Mouse (Mus musculus): ENCODE results near the gene Cgref1. TPM values are rescaled to one million over a fixed set of nuclear protein-coding genes. Genes with fewer than 3 reads are reported as not detected.
A peak's percentile ranks its signal among the peaks of the same experiment; 100 is the strongest.

Cgref1 gene
- total RNA-seq (2017), result not detected in 2 replicates

GRCm38 (mm10) chr5:30944956-30945781 is at the start of gene Cgref1:
Gene Cgref1, minus strand, starts transcription at chr5:30945591.
- no peak for ATAC-seq (replicated peaks in 1 of 2; ENCODE audit: insufficient read depth in 1 of 2, low FRiP score in 2 of 2, low TSS enrichment in 1 of 2, low read depth in 1 of 2, poor library complexity in 2 of 2, severe bottlenecking in 2 of 2)

- no peak for ATAC-seq (replicated peaks in 1 of 2; ENCODE audit: insufficient read depth in 1 of 2, low FRiP score in 2 of 2, low TSS enrichment in 1 of 2, low read depth in 1 of 2, poor library complexity in 2 of 2, severe bottlenecking in 2 of 2)
Measured at GRCm38 (mm10) chr5:30994074-30994473, 48.7 kb upstream of the Cgref1 start.

- ATAC-seq (replicated peaks in 1 of 2; ENCODE audit: insufficient read depth in 1 of 2, low FRiP score in 2 of 2, low TSS enrichment in 1 of 2, low read depth in 1 of 2, poor library complexity in 2 of 2, severe bottlenecking in 2 of 2), result no peak
Measured at GRCm38 (mm10) chr5:30992980-30993676, 47.7 kb upstream of the Cgref1 start.

DNA sequence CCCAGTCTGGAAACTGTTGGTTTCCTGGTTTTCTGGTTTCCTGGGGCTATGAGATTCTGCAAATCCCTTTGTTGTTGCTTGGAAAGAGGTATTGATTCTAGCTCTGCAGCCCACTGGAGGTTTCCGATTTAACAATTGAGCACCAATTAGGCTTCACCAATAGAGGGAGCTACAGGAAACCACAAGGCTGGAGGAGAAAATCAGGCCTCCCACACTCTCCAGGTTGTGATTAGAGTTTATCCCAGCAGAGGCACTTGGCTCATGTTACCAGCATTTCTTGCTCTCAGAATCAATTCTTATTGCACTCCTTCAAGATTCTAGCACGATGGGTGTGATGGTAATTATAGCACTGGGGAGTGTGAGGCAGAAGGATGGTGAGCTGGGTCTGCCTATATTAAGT is 37.0 kb upstream of the Cgref1 start:
- 0 out of 4 replicates have a peak, but pooled peaks of 1 of the 2 experiments have one; percentile 42 for ATAC-seq (replicated peaks in 1 of 2; ENCODE audit: insufficient read depth in 1 of 2, low FRiP score in 2 of 2, low TSS enrichment in 1 of 2, low read depth in 1 of 2, poor library complexity in 2 of 2, severe bottlenecking in 2 of 2)

DNA sequence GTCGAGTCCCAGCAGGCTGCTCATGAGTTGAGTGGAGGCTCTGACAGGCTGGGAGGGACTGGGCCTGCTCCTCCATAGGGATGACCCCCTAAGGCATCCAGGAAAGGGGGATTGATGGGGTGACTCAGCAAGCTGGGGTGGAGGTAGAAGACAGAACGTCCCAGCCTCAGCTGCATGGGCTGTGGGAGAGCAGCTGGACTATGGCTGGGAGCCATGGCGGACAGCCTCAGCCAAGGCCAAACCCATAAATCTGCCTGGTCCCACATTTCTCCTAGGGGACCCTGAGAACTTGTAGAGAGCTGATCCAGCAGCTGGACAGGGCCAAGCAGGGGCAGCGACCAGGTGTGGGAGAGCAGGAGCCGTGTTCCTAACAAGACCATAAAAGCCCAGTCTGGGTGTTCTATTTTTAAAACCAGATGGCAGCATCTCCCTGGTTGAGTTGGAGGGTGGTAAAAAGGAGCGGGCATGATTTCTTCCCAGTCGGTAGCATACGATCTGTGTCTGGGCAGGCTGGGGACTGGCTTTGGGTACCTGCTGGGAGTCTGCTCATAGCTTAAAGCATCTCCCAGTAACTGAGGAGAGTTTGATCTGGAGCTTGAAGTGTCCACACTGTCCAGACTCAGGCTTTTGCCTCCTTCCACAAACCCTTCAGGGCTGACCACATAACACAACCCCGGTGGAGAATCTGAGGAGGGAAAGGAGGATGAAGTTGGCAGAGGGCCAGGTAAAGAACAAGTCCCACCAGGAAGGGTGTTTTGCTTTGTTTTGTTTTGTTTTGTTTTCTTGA is 29.7 kb upstream of the Cgref1 start:
- no peak for ATAC-seq (replicated peaks in 1 of 2; ENCODE audit: insufficient read depth in 1 of 2, low FRiP score in 2 of 2, low TSS enrichment in 1 of 2, low read depth in 1 of 2, poor library complexity in 2 of 2, severe bottlenecking in 2 of 2)

DNA sequence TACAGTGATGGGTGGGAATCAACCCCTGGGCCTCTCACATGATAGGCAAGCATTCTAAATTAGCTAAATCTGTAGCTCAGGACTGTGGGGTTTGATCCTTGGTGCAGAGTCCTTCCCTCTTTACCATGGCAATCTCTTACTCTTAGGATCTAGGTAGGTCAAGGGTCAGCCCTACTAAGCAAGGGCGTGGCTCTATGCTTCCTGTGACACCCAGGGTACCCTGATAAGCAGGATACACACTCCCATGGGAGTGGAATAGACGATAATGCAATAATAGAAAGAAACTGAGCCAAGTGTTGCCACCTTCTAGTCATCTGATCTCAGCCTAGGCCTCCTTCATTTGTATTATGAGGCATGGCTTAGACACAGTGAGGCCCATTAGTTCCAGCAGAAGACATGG is 24.0 kb upstream of the Cgref1 start:
- no peak for ATAC-seq (replicated peaks in 1 of 2; ENCODE audit: insufficient read depth in 1 of 2, low FRiP score in 2 of 2, low TSS enrichment in 1 of 2, low read depth in 1 of 2, poor library complexity in 2 of 2, severe bottlenecking in 2 of 2)

- ATAC-seq (replicated peaks in 1 of 2; ENCODE audit: insufficient read depth in 1 of 2, low FRiP score in 2 of 2, low TSS enrichment in 1 of 2, low read depth in 1 of 2, poor library complexity in 2 of 2, severe bottlenecking in 2 of 2), result no peak
Measured at GRCm38 (mm10) chr5:30968416-30968815, 23.0 kb upstream of the Cgref1 start, which contains the start of gene Tcf23. Gene Tcf23, plus strand, starts transcription at chr5:30968662.

DNA sequence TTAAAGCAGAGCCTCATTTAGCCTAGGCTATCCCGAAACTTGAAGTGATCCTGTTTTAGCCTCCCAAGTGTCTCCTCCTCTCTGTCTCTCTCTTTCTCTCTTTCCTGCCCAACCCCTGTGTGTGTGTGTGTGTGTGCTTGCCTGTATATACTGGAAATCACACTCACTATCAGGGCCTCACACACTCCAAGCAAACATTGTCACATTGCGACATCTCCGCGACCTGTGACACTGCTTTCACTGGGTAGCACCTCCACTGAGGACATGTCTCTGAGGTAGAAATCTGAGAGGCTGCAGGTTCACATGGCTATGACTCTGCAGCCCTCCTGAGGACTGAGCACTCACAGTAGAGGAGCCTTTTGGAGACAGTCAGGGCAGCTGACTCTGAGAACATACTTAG is 20.8 kb upstream of the Cgref1 start:
- no peak for ATAC-seq (replicated peaks in 1 of 2; ENCODE audit: insufficient read depth in 1 of 2, low FRiP score in 2 of 2, low TSS enrichment in 1 of 2, low read depth in 1 of 2, poor library complexity in 2 of 2, severe bottlenecking in 2 of 2)

DNA sequence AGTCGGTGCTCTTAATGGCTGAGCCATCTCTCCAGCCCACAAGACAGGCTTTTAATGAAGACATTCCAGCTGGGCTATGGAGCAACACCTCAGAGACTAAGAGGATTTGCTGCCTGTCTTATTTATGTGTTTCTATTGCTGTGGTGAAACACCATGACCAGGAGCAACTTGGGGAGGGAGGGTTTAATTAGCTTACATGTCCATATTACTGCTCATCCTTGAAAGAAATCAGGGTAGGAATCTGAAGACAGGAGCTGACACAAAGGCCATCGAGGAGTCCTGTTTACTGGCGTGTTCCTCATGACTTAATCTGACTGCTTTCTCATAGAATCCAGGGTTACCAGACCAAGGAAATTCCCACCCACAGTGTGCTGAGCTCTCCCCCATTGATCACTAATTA is 18.5 kb upstream of the Cgref1 start:
- no peak for ATAC-seq (replicated peaks in 1 of 2; ENCODE audit: insufficient read depth in 1 of 2, low FRiP score in 2 of 2, low TSS enrichment in 1 of 2, low read depth in 1 of 2, poor library complexity in 2 of 2, severe bottlenecking in 2 of 2)

DNA sequence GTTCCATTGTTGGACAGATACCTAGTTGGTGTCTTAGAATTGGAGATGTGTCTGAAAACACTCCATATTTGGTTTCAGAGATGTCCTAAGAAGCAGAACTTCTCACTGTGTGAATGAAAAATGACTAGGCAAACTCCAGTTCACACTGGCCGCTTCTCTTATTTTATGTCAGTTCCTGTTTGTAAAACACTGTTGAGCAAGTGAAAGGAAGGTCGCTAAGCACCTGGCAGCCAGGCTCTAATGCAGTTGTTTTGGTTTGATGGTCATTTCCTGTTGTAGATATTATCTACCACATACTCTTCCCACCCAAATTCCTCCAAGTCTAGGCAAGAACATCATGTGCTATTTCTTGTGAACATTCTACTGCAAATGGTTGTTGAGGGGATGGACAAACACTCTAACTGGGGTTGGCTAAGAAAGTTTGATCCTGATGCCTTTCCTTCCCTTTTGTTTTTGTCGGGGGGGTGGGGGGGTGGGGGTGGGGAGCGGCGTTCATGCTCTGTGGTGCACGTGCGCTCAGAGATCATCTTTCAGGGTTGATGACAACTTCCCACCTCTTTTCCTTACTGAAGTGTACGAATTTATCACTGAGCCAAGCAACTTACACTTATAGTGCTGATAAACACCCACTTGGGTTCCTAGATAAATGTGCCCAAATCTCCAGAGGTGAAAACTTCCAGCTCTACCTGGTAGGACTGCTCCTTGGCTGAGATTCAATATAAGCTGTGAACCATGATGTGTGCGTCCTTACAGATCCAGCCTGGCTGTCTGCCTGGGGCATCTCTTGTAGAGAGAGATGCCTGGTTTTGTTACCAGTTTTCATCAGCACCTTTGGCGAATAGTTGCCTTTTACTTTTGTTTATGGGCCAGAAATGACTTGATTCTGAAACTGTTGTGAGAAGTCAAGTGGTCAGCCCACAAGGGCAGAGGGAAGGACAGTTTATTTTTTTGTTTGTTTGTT is 16.4 kb upstream of the Cgref1 start:
- peak; percentile 70 to 81 for ATAC-seq (replicated peaks in 1 of 2; ENCODE audit: insufficient read depth in 1 of 2, low FRiP score in 2 of 2, low TSS enrichment in 1 of 2, low read depth in 1 of 2, poor library complexity in 2 of 2, severe bottlenecking in 2 of 2)

DNA sequence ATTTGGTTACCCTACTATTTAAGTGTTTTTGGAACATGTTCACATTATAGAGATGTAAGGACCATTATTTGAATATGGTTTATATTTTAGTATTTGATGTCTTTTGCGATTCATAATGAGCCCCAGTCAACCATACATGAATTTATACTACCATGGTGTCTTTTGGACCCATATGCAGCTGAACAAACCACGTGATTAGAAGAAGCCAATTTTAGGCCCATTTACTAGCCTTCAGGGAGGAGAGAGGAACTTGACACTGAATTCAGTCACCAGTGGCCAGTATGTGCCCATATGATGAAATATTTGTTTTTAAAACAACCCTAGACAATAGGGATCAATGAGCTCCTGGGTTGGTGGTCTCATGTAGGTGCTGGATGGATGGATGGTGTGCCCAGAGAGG is 15.4 kb upstream of the Cgref1 start:
- ATAC-seq (replicated peaks in 1 of 2; ENCODE audit: insufficient read depth in 1 of 2, low FRiP score in 2 of 2, low TSS enrichment in 1 of 2, low read depth in 1 of 2, poor library complexity in 2 of 2, severe bottlenecking in 2 of 2), result no peak

- peak; percentile 78 to 82 for ATAC-seq (replicated peaks in 1 of 2; ENCODE audit: insufficient read depth in 1 of 2, low FRiP score in 2 of 2, low TSS enrichment in 1 of 2, low read depth in 1 of 2, poor library complexity in 2 of 2, severe bottlenecking in 2 of 2)
Measured at GRCm38 (mm10) chr5:30959966-30960501, 14.6 kb upstream of the Cgref1 start, which contains the start of gene Preb. Gene Preb, minus strand, starts transcription at chr5:30960361.

DNA sequence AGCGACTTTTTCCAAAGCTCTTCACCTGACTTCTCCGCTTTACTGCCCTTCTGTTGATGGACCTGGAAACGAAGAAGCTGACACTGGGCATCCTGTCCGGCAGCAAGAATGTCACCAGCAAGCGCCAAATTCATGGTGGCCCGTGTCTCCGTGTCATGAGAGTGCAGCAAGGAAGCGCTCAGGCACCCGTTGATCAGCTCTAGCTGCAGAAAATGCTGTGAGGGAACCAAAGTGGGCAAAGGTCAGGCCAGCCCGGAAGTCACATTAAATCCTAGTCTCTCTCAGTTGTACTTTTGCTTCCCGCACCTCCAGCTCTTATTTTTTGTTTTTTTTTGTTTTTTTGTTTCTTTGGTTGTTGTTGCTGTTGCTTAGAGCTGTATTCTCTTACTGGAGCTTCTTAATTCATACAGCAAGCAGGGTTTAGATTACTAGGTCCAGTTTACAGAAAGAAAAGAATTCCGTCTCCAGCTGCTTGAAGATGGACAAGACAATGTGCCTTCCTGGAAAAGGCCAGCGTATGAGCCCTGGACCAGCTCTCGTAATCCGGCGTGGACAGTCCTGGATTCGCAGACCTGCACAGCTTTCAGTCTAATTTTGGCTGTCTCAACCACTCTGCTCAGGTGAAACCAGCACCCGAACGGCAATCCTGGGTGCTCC is 13.9 kb upstream of the Cgref1 start:
- ATAC-seq (replicated peaks in 1 of 2; ENCODE audit: insufficient read depth in 1 of 2, low FRiP score in 2 of 2, low TSS enrichment in 1 of 2, low read depth in 1 of 2, poor library complexity in 2 of 2, severe bottlenecking in 2 of 2), result no peak

GRCm38 (mm10) chr5:30957891-30958290 is 12.5 kb upstream of the Cgref1 start:
- no peak for ATAC-seq (replicated peaks in 1 of 2; ENCODE audit: insufficient read depth in 1 of 2, low FRiP score in 2 of 2, low TSS enrichment in 1 of 2, low read depth in 1 of 2, poor library complexity in 2 of 2, severe bottlenecking in 2 of 2)

DNA sequence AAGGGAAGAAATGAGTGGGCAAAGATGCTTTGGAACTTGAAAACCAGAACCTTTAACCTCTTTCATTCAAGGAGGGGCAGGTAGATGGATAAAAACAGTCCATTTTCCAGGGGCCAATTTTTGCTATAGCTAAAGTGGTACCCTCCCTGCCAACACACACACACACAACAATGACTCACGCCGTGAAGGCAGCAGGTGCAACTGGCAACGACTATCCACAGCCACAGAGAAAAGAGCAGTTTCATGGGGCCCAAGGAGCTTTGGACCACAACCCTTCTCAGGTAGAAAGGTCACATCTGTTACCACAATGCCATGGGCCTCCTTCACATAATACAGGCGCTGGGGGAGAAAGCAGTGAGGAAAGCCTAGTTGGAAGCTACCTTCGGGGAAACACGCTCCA is 10.4 kb upstream of the Cgref1 start:
- ATAC-seq (replicated peaks in 1 of 2; ENCODE audit: insufficient read depth in 1 of 2, low FRiP score in 2 of 2, low TSS enrichment in 1 of 2, low read depth in 1 of 2, poor library complexity in 2 of 2, severe bottlenecking in 2 of 2), result no peak

DNA sequence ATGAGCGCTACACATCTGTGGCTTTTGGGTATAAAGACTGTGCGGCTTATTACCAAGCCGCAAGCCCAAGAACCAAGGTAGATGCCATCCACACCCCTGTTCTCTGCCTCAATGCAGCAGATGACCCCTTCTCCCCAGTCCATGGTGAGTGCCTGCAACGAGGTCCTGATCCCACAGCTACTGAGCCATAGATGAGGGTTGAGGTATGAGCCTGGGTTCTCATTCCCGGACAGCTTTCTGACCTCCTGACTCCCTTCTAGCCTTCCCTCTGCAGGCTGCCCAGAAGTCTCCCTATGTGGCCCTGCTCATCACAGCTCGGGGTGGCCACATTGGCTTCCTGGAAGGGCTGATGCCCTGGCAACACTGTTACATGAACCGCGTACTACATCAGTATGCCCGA is 9.2 kb upstream of the Cgref1 start:
- no peak for ATAC-seq (replicated peaks in 1 of 2; ENCODE audit: insufficient read depth in 1 of 2, low FRiP score in 2 of 2, low TSS enrichment in 1 of 2, low read depth in 1 of 2, poor library complexity in 2 of 2, severe bottlenecking in 2 of 2)

All from hematopoietic stem cell, adult 5-6 weeks (primary cell).